Mouse (Mus musculus) 416B (cell line): ENCODE measurements around the gene Zfp609.

Experiments used
- DNase-seq: peaks from one replicate; pipeline ENCODE4 v3.0.0; 2011; ENCODE audit warnings: low read depth

The Zfp609 gene

GRCm38 (mm10) chr9:65827344-65828015 lies at the start of gene Zfp609:
TSS of gene Zfp609 (minus strand) at chr9:65827564.
- peak; percentile 92 for DNase-seq

DNA sequence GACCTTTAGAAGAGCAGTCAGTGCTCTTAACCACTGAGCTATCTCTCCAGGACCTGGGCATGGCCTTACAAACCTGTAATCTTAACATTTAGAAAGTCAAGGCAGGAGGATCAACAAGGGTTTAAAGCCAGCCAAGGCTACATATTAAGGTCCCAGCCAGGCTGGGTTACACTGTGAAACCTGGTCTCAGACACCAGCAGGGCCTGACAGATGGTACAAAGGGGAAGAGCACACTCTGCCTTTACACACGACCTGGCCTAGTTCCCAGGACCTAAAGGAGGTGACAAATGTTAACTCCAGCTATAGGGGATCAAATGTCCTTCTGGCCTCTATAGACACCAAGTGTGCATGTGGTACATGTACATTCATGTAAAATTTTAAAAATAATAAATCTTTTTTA lies 32.3 kb upstream of the Zfp609 start:
- no peak for DNase-seq

DNA sequence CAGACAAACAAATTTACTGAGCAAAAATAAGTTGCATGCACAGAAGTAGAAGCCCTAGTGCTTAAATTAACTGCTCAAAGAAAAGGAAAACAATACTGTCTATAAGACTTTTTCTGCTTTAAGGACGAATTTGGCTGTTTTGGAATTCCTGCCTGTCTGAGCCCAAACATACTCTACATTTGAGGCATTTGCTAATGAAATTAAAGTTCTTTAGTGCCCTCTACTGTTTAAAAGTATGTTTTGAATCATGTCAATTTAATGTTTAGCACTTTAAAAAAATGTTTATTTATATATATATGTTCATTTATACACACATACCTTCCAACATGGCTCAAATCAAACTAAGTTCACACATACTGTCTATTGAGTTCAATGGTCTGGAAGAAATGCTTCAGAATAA lies 22.8 kb upstream of the Zfp609 start:
- peak; percentile 67 for DNase-seq

- DNase-seq = peak; percentile 92
These were observed 20.8 kb upstream of the Zfp609 start for GRCm38 (mm10) chr9:65848154-65848553.

- peak; percentile 89 for DNase-seq
These were observed 17.2 kb upstream of the Zfp609 start for GRCm38 (mm10) chr9:65844421-65845165.

DNA sequence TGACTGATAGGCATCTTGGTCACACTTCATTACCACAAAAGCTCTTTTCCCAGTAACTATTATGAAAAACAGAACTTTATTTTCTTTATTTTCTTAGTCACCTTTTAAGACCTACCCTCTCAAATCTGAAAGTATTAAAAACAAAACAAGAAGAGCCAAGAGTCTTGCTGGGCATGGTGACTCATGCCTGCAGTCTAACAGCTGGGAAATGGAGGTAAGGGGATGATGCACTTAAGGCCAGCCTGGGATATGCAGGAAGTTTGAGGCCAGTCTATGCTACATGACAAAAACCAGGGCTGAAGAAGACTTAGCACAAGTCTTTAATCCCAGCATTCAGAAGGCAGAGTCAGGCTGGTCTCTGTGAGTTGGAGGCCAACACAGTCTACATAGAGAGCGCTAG lies 12.5 kb upstream of the Zfp609 start:
- DNase-seq = peak; percentile 70

GRCm38 (mm10) chr9:65836916-65837315 lies 9.6 kb upstream of the Zfp609 start:
- no peak for DNase-seq

DNA sequence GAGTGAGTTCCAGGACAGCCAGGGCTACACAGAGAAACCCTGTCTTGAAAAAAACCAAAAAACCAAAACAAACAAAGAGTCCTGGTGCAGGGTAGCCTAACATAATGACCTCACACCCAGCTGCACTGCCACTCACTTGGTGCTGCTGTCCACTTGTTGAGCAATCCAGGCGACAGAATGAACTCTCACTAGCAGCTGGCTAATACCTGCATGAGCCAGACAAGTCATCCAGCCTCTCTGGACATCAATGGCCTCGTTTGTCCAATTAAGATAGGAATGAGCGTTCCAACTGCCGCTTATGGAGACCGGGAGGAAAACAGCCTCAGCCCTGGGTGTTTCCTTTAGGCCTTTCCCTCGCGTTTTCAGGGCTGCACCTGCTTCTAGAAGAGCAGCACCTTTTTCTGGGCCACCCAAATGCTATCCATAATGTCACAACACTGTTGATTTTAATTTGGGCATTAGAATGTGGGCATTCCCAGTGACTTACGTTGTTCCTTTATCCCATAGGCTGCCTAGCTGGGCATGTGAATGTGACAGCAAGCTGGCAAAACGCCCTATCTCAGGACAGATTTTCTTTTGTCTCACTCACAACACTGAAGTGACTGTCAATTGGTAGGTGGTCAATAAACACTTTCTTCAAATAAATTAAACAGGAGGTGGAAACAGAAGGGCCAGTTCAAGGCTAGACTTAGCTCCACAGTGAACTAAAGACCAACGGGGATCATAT lies 7.4 kb upstream of the Zfp609 start:
- peak; percentile 62 for DNase-seq

GRCm38 (mm10) chr9:65833640-65834039 lies 6.3 kb upstream of the Zfp609 start:
- DNase-seq = no peak

DNA sequence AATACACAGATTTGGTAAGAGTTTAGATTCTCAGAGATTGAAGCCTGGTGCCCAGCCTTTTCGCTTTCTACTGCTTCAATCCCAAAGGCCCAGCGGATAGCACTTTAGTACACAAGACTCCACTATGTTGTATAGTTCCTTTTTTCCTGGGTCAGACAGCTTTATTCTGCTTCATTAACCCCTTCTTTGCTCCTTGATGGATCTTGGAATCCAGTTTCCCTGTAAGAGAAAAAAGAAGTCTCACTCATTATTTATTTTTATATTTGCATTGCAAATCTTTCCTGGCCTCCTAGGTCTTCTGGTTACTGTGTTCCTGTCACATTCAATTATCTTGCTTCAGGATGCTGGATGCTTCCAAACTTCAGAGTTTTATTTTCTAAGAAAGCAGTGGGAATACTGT lies 5.9 kb upstream of the Zfp609 start:
- DNase-seq = no peak

DNA sequence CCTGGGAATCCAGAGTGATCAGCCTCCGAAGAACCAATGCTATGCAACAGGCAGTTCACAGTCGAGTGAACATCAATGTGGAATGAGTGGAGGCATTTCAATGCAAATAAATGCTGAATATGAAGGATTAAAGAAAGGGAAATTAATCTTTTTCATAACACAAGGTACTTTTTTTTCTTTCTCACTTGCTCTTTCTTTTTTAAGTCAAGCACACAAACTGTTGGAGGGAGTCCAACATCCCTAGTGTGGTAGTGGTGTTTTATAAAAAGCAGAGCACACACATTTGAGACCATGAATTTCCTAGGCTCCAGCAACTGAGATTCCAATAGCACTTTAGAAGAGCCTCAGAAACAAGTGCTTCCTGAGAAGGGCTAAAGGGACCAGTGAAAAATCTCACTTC lies 4.7 kb upstream of the Zfp609 start:
- no peak for DNase-seq

GRCm38 (mm10) chr9:65831164-65831563 lies 3.8 kb upstream of the Zfp609 start:
- peak; percentile 84 for DNase-seq

DNA sequence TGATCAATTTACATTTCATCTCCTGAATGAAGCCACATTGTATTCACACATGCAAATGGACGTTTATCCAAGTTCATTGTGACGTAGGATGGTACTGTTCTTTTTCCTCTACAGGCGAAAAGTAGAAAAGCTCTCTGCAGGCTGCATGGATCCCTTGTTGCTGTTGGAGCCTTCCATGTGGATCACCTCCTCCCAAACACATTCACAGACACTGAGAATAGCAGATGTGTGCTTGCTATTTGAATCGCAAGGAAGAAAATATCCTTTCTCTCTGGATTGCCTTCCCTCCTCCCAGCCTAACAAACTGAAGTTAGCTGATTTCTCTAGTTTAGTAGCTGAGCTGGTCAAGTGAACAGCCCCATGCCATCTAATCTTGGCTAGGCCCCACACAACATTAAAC lies 2.9 kb upstream of the Zfp609 start:
- no peak for DNase-seq

- peak; percentile 89 for DNase-seq
These were observed 2.0 kb upstream of the Zfp609 start for GRCm38 (mm10) chr9:65829410-65829809.

DNA sequence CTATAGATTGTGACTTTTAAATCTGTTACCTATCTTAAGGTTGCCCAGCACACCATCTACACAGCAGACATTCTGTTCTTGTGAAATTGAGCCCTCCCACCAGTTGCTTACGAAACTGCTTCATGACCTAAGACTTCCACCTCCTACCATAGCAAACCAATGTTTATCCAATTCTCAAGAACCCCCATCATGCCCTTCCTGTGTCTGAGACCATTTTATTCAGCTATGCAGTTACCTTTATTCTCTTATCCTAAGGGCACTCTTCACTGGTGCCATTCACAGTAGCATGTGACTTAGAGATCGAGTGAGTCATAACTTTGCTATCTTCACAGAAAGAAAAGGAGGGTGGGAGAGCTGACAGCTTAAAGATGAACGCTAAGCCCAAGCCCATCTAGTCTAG lies 1.1 kb upstream of the Zfp609 start:
- DNase-seq = peak; percentile 88

DNA sequence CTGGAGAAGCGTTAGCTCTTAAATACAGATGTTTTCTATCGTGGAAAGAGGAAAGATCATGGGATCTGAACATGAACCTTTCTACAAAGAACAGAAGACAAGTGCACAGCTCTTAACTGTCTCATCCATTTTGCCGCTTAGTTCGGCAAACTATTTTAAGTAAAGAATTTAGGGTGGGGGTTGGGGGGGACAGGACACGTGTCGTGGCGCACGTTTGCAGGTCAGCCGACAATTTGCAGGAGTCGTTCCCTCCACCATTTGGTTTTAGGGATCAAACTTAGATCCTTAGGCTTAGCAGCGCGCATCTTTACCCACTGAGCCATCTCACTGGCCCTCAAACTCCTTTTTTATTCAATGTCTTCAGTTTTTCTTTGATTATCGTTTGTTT lies 646 bp upstream of the Zfp609 start:
- no peak for DNase-seq

DNA sequence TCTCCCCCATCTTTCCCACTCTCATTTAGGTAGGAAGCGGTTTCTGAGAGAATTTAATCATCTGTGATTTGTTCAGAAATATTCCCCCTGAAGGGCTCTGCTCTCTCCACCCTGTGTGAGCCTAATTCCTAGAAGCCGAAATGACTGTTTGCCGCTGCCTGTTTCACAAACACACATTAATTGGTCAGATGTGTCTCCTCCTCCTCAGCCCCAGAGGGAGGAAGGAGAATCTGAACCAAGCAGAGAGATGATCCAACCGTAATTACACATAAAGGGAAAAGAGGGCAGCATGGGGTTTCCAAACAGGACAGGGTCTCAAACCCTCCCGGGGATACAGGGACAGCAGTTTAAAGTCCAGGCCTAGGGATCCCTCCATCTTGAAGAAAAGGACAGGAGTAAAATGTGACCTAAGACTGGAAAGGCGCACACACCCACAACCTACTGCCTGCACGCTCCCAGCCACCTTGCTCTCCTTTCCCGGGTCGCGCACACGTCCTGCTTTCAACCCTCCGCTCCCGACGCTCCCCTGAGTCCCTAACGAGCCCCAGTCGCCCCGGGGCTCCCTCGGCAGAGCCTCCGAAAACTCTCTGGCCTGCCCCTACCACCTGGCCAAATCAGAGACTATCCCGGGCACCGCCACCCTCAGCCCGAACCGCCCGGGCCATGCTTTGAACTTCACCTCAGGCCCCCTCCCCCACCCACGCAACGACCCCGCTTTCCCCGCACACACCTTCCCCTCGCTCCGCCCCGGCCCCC lies 598 bp downstream of the Zfp609 start:
- peak; percentile 88 for DNase-seq

- no peak for DNase-seq
These were observed 1.2 kb downstream of the Zfp609 start for GRCm38 (mm10) chr9:65826226-65826587.

DNA sequence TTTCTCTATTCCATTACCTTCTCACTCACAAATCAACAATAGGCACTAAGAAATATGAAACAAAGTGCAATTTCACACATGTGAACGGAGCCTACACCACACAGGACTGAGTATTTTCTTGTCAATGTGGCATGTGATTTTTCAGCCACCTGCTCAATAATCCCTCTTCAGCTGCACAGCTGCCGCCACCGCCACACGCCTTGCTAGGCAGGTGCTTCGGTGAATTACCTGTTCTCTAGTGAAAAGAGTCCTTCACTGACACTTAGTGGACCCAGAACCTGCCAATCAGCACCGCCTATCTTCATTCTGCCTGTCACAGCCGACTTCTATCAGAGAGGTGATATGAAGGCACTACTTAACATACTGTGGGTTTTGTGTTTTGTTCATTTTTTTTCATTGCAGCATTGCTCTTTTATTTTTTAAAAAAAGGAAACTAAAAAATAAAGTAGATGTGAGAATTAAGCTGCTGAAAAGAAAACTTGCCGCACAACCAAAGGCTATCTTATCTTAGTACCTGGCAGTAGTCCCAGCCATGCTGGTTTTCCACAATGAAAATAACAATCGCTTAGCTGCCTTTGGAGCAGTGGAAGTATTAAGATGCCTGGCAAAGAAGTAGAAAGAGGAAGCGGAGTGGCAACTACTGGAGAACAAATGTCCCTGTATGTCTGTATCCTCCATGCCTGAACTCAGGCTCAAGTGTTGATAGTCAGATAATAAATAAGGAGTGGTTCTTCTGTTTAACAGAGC lies 3.5 kb downstream of the Zfp609 start:
- DNase-seq = no peak

GRCm38 (mm10) chr9:65822011-65822410 lies 5.4 kb downstream of the Zfp609 start:
- no peak for DNase-seq

DNA sequence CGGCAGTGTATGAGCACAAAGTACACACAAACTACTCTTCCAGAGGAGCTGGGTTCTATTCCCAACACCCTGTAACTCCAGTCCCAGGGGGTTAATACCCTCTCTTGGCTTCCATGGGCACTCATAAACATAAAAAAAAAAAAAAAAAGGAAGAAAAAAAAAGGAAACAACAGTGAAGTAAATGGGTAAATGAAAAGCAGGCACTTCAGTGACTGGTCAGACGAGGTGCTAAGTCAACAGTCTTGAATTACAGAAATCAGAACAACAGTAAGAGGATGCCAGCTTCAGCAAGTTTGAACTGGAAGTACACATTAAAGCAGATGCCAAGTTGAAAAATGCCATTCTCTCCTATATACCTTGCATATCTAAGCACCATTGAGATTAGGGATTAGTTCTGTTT lies 7.1 kb downstream of the Zfp609 start:
- DNase-seq = no peak

DNA sequence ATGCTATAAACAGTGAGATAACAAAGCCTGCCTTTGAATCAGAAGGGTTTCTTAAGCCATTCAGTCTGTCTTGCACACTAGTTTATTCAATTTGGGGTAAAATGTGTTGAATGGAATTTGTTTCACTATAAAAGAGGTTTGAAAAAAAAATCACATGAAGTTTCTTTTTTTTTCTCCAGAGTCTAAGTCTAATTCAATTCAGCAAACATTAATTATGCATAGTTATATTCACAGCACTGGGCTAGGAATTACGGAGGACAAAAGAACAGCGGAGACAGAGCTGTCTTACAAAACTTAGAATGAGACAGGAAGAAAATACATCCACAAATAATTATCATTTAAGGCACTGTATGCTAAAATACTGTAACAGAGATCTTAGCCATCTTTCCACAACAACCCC lies 9.0 kb downstream of the Zfp609 start:
- DNase-seq = no peak
